Mouse (Mus musculus) kidney, adult 2 months (tissue): ENCODE measurements at regions not wholly inside any gene's neighbourhood (a gene's known extent, or its start where the extent isn't known, plus 50 kb on each side); places are given as distances from the start of the nearest gene placed in this dataset.
A peak's percentile ranks its signal among the peaks of the same experiment; 100 is the strongest.

Experiments used
- DNase-seq: peaks from one replicate; pipeline ENCODE4 v3.0.0; 2021
- H3K27ac ChIP-seq: fragments of 200-500 bp; 2 replicates; pipeline ENCODE4 v1.5.1; 2012; ENCODE audit warnings: low read depth, low read length, control low read depth, inconsistent platforms; ENCODE audit not compliant: insufficient read depth
- H3K27me3 ChIP-seq: fragments of 200-500 bp; replicated peaks from 2 replicates; pipeline ENCODE4 v1.6.1; 2012; ENCODE audit warnings: mild to moderate bottlenecking, moderate library complexity, low read length, inconsistent platforms; ENCODE audit not compliant: control insufficient read depth, insufficient read depth
- H3K36me3 ChIP-seq: fragments of 200-500 bp; 2 replicates; pipeline ENCODE4 v1.6.1; 2012; ENCODE audit warnings: mild to moderate bottlenecking, moderate library complexity, low read length, inconsistent platforms; ENCODE audit not compliant: control insufficient read depth, insufficient read depth
- H3K4me1 ChIP-seq: fragments of 200-500 bp; 2 replicates; pipeline ENCODE4 v1.6.1; 2011; ENCODE audit warnings: low read length; ENCODE audit not compliant: control insufficient read depth, insufficient read depth
- H3K4me3 ChIP-seq: fragments of 200-500 bp; 2 replicates; pipeline ENCODE4 v1.5.1; 2011; ENCODE audit warnings: mild to moderate bottlenecking, low read depth, low read length, control low read depth; ENCODE audit not compliant: insufficient read depth
- CTCF ChIP-seq: fragments of 200-500 bp; conservative IDR thresholded peaks from 2 replicates; pipeline ENCODE4 v1.5.1; 2011; ENCODE audit warnings: low read depth, mild to moderate bottlenecking, control low read depth, low read length, moderate library complexity, mixed read lengths; ENCODE audit not compliant: insufficient read depth, insufficient read length
- POLR2A ChIP-seq: fragments of 200-500 bp; IDR thresholded peaks from one replicate; pipeline ENCODE4 v1.6.1; 2011; ENCODE audit warnings: low read depth, low read length, control low read depth
- WGBS: fragments of 180-500 bp; shearing (Covaris S2); methylation state at CpG from one replicate; pipeline ENCODE4 v1.1.7; 2018; 5-methylcytosine and 5-hydroxymethylcytosine counted together

DNA sequence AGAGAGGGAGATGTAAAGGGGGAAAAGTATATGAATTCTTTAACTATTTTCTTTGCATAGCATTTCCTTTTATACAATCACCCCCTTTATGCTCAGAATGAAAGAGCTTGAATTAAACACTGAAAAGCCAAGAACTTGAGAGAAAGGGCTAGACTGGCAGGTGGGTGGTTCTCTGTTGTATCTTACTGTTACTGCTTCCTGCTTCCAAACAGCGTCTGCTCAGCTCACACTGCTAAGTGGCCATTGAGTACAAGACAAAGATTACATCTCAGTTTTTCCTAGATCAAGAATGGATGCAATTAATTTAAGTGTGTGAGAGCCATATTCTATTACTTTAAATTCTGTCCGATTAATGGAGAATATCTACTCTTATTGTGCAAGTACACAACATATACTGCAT is 300.2 kb downstream of the Jrkl start:
- Histone ChIP-seq H3K4me3 (no peak overlapping the region), H3K36me3 (no peaks in the 10 kb centered on the region), H3K27me3 (no peaks in the 10 kb centered on the region), H3K4me1 (no peaks in the 10 kb centered on the region), H3K27ac (no peak overlapping the region)
- DNase-seq, result no peak
- 76% methylated on average over 2 of the region's 2 CpGs for whole genome bisulfite sequencing
- TF ChIP-seq CTCF (no peak), POLR2A (no peak)

- Histone ChIP-seq H3K36me3 (no peaks in the 10 kb centered on the region), H3K27me3 (no peaks in the 10 kb centered on the region), H3K27ac (no peak overlapping the region), H3K4me1 (no peaks in the 10 kb centered on the region), H3K4me3 (no peak overlapping the region)
- no peak for DNase-seq
- WGBS, result 35% methylated on average over 4 of the region's 4 CpGs
- TF ChIP-seq POLR2A, result no peak
- no peak for TF ChIP-seq CTCF
These were observed 300.6 kb downstream of the Jrkl start for GRCm38 (mm10) chr9:12945037-12945436.

GRCm38 (mm10) chr9:12935016-12935415 is 310.6 kb downstream of the Jrkl start:
- no peak for DNase-seq
- H3K27ac ChIP-seq, result no peak overlapping the region
- H3K4me1 ChIP-seq, result no peaks in the 10 kb centered on the region
- WGBS, result 81% methylated on average over 4 of the region's 4 CpGs
- TF ChIP-seq CTCF (no peak), POLR2A (no peak)
- H3K27me3 ChIP-seq, result no peaks in the 10 kb centered on the region
- no peak overlapping the region for H3K4me3 ChIP-seq
- no peaks in the 10 kb centered on the region for H3K36me3 ChIP-seq

DNA sequence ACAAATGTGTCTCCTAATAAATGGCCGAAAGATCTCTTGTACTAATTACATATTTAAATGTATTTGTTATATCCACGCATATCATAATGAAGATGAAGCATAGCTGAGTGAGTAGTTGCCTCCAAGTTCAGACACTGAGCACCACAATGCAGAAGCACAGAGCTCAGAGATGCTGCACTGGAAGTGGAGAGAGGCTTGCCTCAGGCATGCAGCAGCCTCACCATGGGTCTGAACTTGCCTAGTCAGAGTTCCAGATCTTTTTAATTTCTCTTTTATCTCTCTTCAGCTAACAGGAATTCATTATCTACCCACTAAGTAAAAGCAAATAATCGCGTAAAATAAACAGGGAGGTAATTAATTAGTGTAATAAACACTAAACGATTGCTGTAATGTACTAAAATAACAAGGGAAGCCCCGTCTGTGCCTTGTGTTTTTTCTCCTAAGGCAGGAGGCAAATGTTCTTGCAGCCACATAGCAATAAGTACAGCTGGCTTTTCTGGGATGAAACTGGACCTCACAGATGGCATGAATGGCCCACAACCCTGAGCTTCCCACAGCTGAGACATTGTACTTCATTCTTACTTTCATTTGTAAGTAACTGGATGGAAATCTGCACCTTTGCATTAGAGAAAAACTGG is 320.0 kb downstream of the Jrkl start:
- Histone ChIP-seq H3K4me3 (no peak overlapping the region), H3K27ac (no peak overlapping the region), H3K4me1 (no peaks in the 10 kb centered on the region), H3K36me3 (no peaks in the 10 kb centered on the region), H3K27me3 (no peaks in the 10 kb centered on the region)
- DNase-seq, result no peak
- WGBS, result 45% methylated on average over 6 of the region's 6 CpGs
- TF ChIP-seq CTCF (no peak), POLR2A (no peak)

DNA sequence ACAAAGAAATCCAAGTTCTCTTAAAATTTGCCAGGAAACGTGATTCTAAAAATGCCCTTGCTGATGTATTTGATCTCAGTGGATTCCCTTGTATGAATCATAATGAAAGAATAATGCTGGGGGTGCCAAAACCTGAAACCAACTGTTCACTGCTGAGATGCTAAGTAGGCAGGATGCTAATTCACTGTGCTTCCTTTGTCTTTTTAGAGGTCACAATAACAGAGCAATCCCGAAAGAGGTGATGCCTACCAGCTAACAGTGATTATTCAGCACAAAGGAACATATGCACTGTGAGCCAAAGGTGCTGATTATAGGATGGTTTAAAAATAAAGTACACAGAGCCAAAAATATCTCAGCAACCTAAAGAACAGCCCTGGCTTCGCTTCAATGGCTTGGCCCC is 344.9 kb downstream of the Jrkl start:
- H3K27ac ChIP-seq, result no peak overlapping the region
- H3K4me1 ChIP-seq, result no peaks in the 10 kb centered on the region
- no peaks in the 10 kb centered on the region for H3K36me3 ChIP-seq
- 75% methylated on average over 3 of the region's 3 CpGs for WGBS
- no peaks in the 10 kb centered on the region for H3K27me3 ChIP-seq
- TF ChIP-seq CTCF, result no peak
- no peak for TF ChIP-seq POLR2A
- no peak overlapping the region for H3K4me3 ChIP-seq
- no peak for DNase-seq

DNA sequence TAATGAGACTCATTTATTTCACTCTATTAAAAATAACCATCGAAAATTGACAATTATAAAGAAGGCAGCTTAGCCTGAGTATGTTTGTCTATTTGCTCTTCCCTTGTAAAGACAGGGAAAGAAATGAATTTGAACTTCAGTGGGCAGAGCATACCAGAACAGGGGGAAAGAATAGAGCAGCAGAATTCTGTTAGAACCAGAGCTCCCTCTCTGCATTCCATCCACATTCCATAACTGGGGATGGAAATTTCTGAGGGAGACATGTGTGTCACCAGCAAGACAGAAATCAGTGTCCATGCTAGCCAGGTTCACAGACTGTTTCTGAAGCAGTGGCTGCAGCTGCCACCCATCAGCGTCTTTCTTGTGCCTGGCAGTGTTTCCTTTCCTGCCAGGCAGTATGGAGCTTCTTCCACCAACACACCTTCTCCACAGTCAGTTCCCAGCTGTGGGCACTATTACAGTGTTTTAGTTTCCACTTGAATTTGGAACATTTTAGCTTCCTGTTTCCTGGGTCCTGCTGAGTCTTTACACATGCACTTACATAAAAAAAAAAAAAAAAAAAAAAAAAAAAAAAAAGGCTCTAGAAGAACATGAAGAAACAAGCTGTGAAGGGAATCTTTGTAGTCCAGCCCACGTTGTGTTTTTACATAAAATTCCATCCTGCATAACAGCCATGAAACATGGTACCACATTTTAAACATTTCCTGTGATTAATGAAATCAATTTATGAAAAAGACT is 365.7 kb downstream of the Jrkl start:
- TF ChIP-seq CTCF, result no peak
- no peak for TF ChIP-seq POLR2A
- Histone ChIP-seq H3K27me3 (no peaks in the 10 kb centered on the region), H3K4me3 (no peak overlapping the region), H3K27ac (no peak overlapping the region), H3K4me1 (no peaks in the 10 kb centered on the region), H3K36me3 (no peaks in the 10 kb centered on the region)
- 53% methylated on average over 3 of the region's 3 CpGs for WGBS
- DNase-seq, result no peak

DNA sequence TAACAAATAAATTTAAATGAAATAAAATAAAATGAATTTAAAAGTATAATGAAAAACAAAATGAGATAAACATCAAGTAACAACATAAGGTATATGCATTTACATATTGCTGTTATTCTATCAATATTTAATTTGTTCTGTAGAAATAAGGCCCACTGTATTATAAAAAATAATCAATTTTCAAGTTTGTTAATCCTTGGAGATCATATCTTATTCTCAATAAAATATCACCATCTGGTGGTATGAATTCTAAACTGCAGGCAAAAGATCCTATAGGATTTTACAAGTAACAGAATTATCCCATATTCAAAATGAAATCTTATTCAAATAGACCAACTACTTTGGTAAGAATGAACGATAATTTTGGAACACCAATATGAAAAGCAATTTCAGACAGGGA is 369.1 kb downstream of the Jrkl start:
- H3K4me1 ChIP-seq, result no peaks in the 10 kb centered on the region
- no peaks in the 10 kb centered on the region for H3K36me3 ChIP-seq
- no peak overlapping the region for H3K27ac ChIP-seq
- H3K4me3 ChIP-seq, result no peak overlapping the region
- TF ChIP-seq POLR2A (no peak), CTCF (no peak)
- DNase-seq, result peak; percentile 7
- 45% methylated on average over 1 of the region's 1 CpGs for WGBS
- H3K27me3 ChIP-seq, result no peaks in the 10 kb centered on the region
